Mouse (Mus musculus) right cerebral cortex, postnatal 4 days (tissue): ENCODE data around the gene Fam217b.

Source experiments
- DNase-seq: peaks from one replicate; pipeline ENCODE4 v3.0.0-alpha.2; 2022

Fam217b gene

DNA sequence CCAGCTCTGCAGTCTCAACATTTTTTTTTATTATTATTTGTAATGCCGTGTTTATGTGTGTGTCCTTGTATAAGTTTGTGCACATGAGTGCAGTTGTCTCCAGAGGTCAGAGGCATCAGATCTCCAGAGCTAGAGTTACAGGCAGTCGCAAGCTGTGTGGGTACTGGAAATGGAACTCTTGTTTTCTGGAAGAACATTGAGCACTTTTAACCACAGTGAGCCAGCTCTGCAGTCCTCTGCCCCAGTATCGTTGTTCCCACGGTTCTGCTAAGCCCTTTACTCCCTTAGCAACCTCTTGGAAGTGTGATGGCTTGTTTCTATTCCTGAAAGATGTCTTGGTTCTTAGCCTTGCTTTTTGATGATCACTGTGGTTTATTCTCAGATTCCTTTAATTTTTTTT is 35.1 kb downstream of the Fam217b start:
- DNase-seq, result no peak

DNA sequence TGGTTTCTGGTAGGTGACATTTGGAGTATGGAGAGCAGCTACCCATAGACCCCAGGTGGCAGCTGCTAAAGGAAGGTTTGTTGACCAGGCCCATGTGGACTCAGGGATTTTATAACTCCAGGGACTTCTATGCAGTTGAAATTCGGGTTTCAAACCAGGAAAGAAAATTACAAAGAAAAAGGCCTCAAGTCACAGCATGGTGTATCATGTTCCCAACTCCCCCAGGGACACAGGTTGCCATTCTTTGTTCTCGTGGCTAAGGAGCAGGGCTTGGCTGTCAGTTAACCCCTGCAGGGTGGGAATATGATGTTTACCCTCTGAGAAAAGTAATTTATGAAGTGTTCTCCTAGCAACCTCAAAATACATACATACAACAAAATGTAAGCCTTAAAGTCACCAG is 35.9 kb downstream of the Fam217b start:
- DNase-seq, result no peak

DNA sequence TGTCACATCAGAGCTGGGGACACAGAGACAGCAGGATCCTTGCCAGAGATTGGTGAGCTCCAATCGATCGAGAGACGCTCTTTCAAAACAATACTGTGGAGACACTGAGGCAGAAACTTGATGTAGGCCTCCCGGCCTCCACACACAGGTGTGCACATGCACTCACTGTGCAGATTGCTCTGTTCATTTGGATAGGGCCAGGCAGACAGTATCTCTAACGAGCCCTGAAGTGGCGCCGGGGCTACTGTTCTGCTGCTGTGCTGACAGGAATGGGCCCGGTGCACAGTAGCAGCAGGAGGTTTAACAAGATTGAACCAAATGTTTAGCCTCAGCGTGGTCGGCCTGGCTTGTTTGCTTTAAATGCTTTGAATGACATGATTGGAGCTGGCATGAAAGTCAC is 36.6 kb downstream of the Fam217b start:
- no peak for DNase-seq

DNA sequence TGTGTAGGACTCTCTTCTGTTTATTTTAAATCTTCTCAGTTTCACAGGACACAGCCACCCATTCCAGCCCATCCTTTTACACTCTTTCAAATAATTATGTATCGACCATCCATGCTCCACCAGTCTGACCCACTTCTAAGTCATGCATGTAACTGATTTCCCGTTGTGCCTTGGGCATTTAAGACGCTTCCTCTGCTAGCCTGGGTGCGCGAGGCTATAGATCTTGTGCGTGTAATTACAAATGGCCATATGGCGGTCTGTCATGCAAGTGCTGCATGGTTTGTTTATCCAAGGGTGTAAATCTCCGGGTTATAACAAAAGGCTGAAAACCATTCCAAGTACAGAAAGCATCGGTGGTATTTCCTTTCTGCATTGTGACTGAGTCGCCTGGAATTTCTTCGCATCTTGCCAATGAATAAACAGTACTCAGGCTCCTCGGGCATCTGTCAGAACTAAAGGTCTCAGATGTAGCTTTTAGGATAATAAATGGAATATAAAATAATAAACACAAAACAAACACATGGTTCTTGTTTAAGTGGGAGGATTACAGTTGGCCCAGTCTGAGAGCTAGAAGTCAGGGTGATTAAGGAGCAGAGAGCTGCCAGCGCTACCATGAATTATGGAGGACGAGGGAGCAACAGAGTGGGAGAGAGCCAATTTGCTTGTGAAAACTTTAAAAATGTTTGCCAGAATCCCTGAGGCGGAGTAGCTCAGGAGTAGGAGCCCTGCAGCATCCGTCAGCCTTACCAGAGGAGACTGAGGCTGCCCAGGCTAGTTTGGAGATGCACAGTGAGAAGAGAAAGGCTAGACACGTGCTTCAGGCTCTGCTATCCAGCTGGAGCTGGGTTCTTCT is 40.6 kb downstream of the Fam217b start:
- no peak for DNase-seq

DNA sequence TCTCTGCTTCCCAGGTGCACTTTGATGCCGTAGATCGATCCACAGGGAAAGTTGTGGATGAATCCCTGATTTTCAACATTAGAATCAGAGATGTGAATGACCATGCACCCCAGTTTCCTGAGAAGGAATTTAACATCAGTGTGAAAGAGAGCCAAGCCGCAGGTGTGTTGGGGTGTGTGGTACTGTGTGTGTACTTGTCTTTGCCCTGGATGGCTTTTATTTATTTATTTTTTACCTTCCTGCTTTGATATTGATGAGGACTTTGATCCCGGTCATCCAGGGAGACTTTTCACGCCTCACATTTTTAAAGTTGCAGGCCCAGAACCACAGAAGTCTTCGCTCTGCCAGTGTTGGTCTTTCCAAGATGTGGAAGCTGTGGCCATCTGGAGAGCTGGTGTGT is 43.1 kb downstream of the Fam217b start:
- DNase-seq, result no peak

DNA sequence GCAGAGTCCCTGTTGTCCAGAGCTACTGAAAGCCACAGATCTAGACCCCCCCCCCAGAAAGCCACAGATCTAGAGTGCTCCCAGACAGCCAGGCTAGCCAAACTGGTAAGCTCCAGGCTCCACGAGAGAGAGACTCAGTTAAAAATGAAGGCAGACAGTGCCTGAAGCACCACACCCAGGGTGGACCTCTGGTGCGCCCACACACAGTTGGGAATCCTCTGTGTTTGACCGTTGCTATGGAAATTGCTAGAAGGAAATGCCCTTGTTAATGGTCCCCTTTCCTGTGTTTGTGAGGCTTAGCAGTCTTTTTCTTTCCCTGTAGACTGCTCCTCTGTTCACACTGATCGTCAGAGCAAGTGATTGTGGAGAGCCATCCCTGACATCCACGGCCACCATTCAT is 46.0 kb downstream of the Fam217b start:
- no peak for DNase-seq

DNA sequence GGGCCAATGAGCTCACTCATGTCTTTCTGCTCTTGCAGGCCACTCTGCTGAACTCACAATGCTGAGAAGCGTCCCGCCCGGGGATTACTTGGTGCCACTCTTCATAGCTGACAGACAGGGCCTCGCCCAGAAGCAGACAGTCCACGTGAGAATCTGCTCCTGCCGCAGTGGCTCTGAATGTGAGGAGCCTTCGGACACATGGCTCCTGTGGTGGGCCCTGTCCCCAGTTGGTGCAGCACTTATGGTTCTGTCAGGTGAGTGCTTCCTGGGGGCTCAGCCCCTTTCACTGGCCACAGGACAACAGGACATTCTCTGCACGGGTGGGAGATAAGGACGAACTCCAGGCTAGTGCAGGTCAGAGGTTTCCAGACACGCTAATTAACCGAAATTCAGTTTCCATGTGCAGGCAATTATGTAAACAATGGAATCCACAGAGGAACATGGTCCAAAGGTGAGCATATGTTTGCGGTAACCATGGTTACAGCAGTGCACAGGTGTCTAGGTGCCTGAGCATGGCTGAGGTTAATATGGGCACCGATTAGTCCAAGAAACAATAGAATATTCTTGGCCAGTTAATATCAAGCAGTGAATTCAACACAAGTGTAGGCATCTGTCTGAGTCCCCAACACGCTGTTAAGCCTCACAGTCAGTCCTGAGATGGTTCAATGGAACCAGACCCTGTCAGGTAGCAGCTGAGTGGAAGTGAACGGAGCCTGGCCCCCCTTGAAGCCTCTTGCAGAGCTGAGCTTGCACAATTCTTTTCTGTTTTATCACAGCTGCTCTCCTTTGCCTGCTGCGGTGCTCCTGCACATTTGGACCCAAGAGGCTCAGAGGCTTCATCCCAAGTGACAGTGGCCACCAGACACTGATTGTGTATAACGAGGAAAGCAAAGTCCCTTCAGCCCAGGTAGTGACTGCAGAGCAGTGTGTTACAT is 57.5 kb downstream of the Fam217b start:
- no peak for DNase-seq

DNA sequence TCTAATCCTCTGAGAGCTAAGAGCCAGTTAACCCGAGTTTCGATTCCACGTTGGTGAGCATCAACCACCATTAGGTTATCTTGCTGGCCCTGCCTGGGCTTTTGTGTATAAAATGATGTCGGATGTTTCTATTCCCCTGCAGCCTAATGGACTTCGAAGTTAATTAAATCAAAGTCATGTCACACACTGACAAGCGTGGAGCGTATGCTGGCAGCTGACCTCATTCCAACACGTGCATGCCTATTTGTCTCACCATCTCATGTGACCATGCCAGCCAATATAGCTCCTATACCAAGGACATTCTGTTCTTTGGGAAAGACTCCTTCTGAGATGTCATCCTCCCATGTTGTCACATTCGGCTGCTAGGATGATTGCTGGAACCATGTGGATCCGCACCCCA is 59.6 kb downstream of the Fam217b start:
- DNase-seq, result no peak
